In genomic region chr15:99473801-99474575, GRCm38 (mm10) we compare ENCODE assay signal across 8 mouse cellular contexts. TPM values are rescaled to one million over a fixed set of nuclear protein-coding genes. Genes with fewer than 3 reads are reported as not detected.
DNase-seq lines count a peak whose midpoint lies in the region; ATAC-seq and TF ChIP-seq lines count a peak whose summit lies in the region.

No protein-coding gene starts in this region.

- ATAC-seq in hindbrain, postnatal 0 days, result peak; percentile 77
- peak; percentile 87 for ATAC-seq in limb, embryonic 13.5 days (ENCODE audit: low FRiP score, low read depth)
- ATAC-seq in midbrain, embryonic 12.5 days (ENCODE audit: low FRiP score, low read depth), result peak; percentile 89

- H3K4me1 ChIP-seq in hindbrain, postnatal 0 days (ENCODE audit: insufficient read depth, low read length), result peaks cover 4% of the 10 kb centered on the region
- H3K4me1 ChIP-seq in limb, embryonic 13.5 days, result peaks cover 14% of the 10 kb centered on the region
- peaks cover 12% of the 10 kb centered on the region for H3K4me1 ChIP-seq in midbrain, embryonic 12.5 days

- DNase-seq in left cerebral cortex, adult 18-20 months (ENCODE audit: low spot score in 2 of 2), result peak; percentile 40 to 52
- DNase-seq in left cerebral cortex, adult 11 months (ENCODE audit: low spot score), result no peak
- DNase-seq in cerebellum, postnatal 14 days, result peak; percentile 62 to 69
- DNase-seq in gastrocnemius, adult 2 months, result peak; percentile 66
- DNase-seq in hindbrain, postnatal 0 days (ENCODE audit: low spot score), result peak; percentile 78
- DNase-seq in spleen, postnatal 4 days (ENCODE audit: low spot score in 2 of 2), result peak; percentile 23 to 73

- peak overlapping the region; percentile 91 for H3K27ac ChIP-seq in gastrocnemius, adult 2 months
- peak overlapping the region; percentile 81 for H3K27ac ChIP-seq in hindbrain, postnatal 0 days
- H3K27ac ChIP-seq in limb, embryonic 13.5 days, result peak overlapping the region; percentile 92
- peak overlapping the region; percentile 87 for H3K27ac ChIP-seq in midbrain, embryonic 12.5 days (replicated peaks)

- H3K36me3 ChIP-seq in hindbrain, postnatal 0 days (ENCODE audit: insufficient read depth, low read length), result no peaks in the 10 kb centered on the region
- peaks cover 20% of the 10 kb centered on the region for H3K36me3 ChIP-seq in limb, embryonic 13.5 days
- H3K36me3 ChIP-seq in midbrain, embryonic 12.5 days, result peaks cover 11% of the 10 kb centered on the region

- peak overlapping the region; percentile 81 for H3K9ac ChIP-seq in hindbrain, postnatal 0 days (replicated peaks; ENCODE audit: low read length)
- peak overlapping the region; percentile 89 for H3K9ac ChIP-seq in limb, embryonic 13.5 days
- peak overlapping the region; percentile 89 for H3K9ac ChIP-seq in midbrain, embryonic 12.5 days (replicated peaks)

- H3K27me3 ChIP-seq in hindbrain, postnatal 0 days (ENCODE audit: insufficient read depth, low read length), result no peaks in the 10 kb centered on the region
- no peaks in the 10 kb centered on the region for H3K27me3 ChIP-seq in limb, embryonic 13.5 days
- H3K27me3 ChIP-seq in midbrain, embryonic 12.5 days, result peaks cover 12% of the 10 kb centered on the region

- H3K4me2 ChIP-seq in hindbrain, postnatal 0 days (ENCODE audit: low read depth, low read length), result peak overlapping the region; percentile 82
- peak overlapping the region; percentile 76 for H3K4me2 ChIP-seq in limb, embryonic 13.5 days (replicated peaks)
- peak overlapping the region; percentile 74 for H3K4me2 ChIP-seq in midbrain, embryonic 12.5 days (replicated peaks)

- H3K9me3 ChIP-seq in hindbrain, postnatal 0 days (ENCODE audit: low read length), result no peaks in the 10 kb centered on the region
- H3K9me3 ChIP-seq in limb, embryonic 13.5 days, result peaks cover 2% of the 10 kb centered on the region; the same call in 1 of the 2 replicates
- H3K9me3 ChIP-seq in midbrain, embryonic 12.5 days, result no peaks in the 10 kb centered on the region

- peak overlapping the region; percentile 93 for H3K4me3 ChIP-seq in gastrocnemius, adult 2 months
- peak overlapping the region; percentile 92 for H3K4me3 ChIP-seq in hindbrain, postnatal 0 days (ENCODE audit: low read length)
- H3K4me3 ChIP-seq in limb, embryonic 13.5 days, result peak overlapping the region; percentile 85
- peak overlapping the region; percentile 84 for H3K4me3 ChIP-seq in midbrain, embryonic 12.5 days

- intact Hi-C loops in gastrocnemius, adult 2 months (cut with DNase I), result loop anchor here (10.0 kb wide), 1 partner anchor 159 kb away; no protein-coding TSS in a partner anchor

- no peak for TF ChIP-seq CTCF in gastrocnemius, adult 2 months (IDR thresholded peaks at IDR 0.05)
- no peak for TF ChIP-seq CTCF in hindbrain, postnatal 0 days (IDR thresholded peaks at IDR 0.05; ENCODE audit: low read depth)

- 6% methylated on average over 38 of the region's 38 CpGs for WGBS in hindbrain, postnatal 0 days
- WGBS in limb, embryonic 13.5 days, result 5% methylated on average over 38 of the region's 38 CpGs
- 6% methylated on average over 38 of the region's 38 CpGs for WGBS in midbrain, embryonic 12.5 days

RNA-seq across cellular contexts. Expression of gene Bcdin3d, which starts 0.5 kb away (rescaled TPM):
- total RNA-seq in left cerebral cortex, adult 18-20 months (2021), result 1 to 10 TPM; 4.6 to 4.7 TPM
- 1 to 10 TPM; 4.3 to 4.5 TPM for total RNA-seq in gastrocnemius, adult 2 months (2021)
- total RNA-seq in hindbrain, postnatal 0 days (2014; rRNA removed), result 10.1 and 13.7 TPM in 2 replicates
- 12.6 and 12.7 TPM in 2 replicates for polyA plus RNA-seq in hindbrain, postnatal 0 days (2015; fragmentation: Nextera tagmentation; extraction: Ambion mirVana)
- 17.0 and 19.7 TPM in 2 replicates for polyA plus RNA-seq in limb, embryonic 13.5 days (2015; fragmentation: Nextera tagmentation; extraction: Ambion mirVana)
- polyA plus RNA-seq in midbrain, embryonic 12.5 days (2016; fragmentation: Nextera tagmentation; extraction: Ambion mirVana), result 19.9 and 20.1 TPM in 2 replicates

RNA-seq across cellular contexts. Expression of gene Nckap5l, which starts 16.4 kb away (rescaled TPM):
- total RNA-seq in left cerebral cortex, adult 18-20 months (2021), result 10 to 100 TPM; 17.0 to 19.0 TPM
- 1 to 10 TPM; 2.3 to 2.7 TPM for total RNA-seq in gastrocnemius, adult 2 months (2021)
- 19.5 and 23.4 TPM in 2 replicates for total RNA-seq in hindbrain, postnatal 0 days (2014; rRNA removed)
- 10.0 and 11.4 TPM in 2 replicates for polyA plus RNA-seq in hindbrain, postnatal 0 days (2015; fragmentation: Nextera tagmentation; extraction: Ambion mirVana)
- polyA plus RNA-seq in limb, embryonic 13.5 days (2015; fragmentation: Nextera tagmentation; extraction: Ambion mirVana), result 14.0 and 14.1 TPM in 2 replicates
- polyA plus RNA-seq in midbrain, embryonic 12.5 days (2016; fragmentation: Nextera tagmentation; extraction: Ambion mirVana), result 12.9 and 15.8 TPM in 2 replicates

RNA-seq across cellular contexts. Expression of gene Faim2, which starts 54.0 kb away (rescaled TPM):
- total RNA-seq in left cerebral cortex, adult 18-20 months (2021), result 100 to 1,000 TPM; 451 to 453 TPM
- total RNA-seq in gastrocnemius, adult 2 months (2021), result under 1 TPM in 1 of 2 experiments, not detected in 1; 0.75 TPM
- 30.5 and 33.4 TPM in 2 replicates for total RNA-seq in hindbrain, postnatal 0 days (2014; rRNA removed)
- polyA plus RNA-seq in hindbrain, postnatal 0 days (2015; fragmentation: Nextera tagmentation; extraction: Ambion mirVana), result 54.6 and 57.9 TPM in 2 replicates
- 0.34 and 0.37 TPM in 2 replicates for polyA plus RNA-seq in limb, embryonic 13.5 days (2015; fragmentation: Nextera tagmentation; extraction: Ambion mirVana)
- polyA plus RNA-seq in midbrain, embryonic 12.5 days (2016; fragmentation: Nextera tagmentation; extraction: Ambion mirVana), result 2.0 and 3.1 TPM in 2 replicates

Comparison
In these comparisons a context has a peak if more than half of its experiments do, and no peak if none do; other contexts are left out.
1. RNA of gene Faim2, which starts 54.0 kb away (total RNA-seq): 451 to 453 TPM in left cerebral cortex, adult 18-20 months and 30.5 to 33.4 TPM in hindbrain, postnatal 0 days; 0.75 TPM in gastrocnemius, adult 2 months; every median in the first group is over 10 times any median in the second.
2. Peak in every context shown above with its lines, with median percentiles within 50 percentile points of each other: H3K27ac ChIP-seq, H3K4me3 ChIP-seq, ATAC-seq, H3K4me2 ChIP-seq and H3K9ac ChIP-seq.